Mouse (Mus musculus): ENCODE measurements around the gene Bpifa3.

DNA sequence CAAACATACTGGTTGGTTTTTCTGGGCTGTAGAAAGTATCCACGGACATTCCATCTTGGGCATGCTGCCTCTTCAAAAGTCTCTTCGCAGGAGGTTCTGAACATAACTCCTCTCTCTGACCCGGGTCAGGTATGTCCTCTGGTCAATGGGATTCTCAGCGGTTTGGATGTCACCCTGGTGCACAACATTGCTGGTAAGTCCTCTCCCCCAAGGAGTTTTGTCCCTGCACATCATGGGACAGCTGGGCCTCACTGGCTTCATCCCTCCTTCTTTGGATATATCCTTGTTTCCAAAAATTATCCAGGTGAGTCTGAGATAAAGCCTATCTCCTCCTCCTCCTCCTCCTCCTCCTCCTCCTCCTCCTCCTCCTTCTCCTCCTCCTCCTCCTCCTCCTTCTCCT is 17.4 kb downstream of the Bpifa3 start:
- TF ChIP-seq POLR2A (IDR thresholded peaks at IDR 0.05; ENCODE audit: low read depth, low read length): no peak
- TF ChIP-seq CTCF (IDR thresholded peaks at IDR 0.05; ENCODE audit: borderline replicate concordance, insufficient read depth, low read length): no peak

Measured in embryonic fibroblast, embryonic 13.5 days (primary cell).